Mouse (Mus musculus) midbrain, embryonic 10.5 days (tissue): ENCODE data around the gene Dzank1. TPM values are rescaled to one million over a fixed set of nuclear protein-coding genes. Genes with fewer than 3 reads are reported as not detected.

Experiments
- DNase-seq: peaks from one replicate; pipeline ENCODE4 v3.0.0-alpha.2; 2017; ENCODE audit warnings: low spot score
- H3K27ac ChIP-seq: fragments of 300-500 bp; sonication (generic); replicated peaks from 2 replicates; pipeline ENCODE4 v1.5.1; 2016; ENCODE audit warnings: mild to moderate bottlenecking
- H3K27me3 ChIP-seq: fragments of 300-500 bp; sonication (generic); 2 replicates; pipeline ENCODE4 v1.6.1; 2016; ENCODE audit warnings: low read depth, mild to moderate bottlenecking; ENCODE audit not compliant: poor library complexity, severe bottlenecking
- H3K36me3 ChIP-seq: fragments of 300-500 bp; sonication (generic); 2 replicates; pipeline ENCODE4 v1.6.1; 2016; ENCODE audit warnings: mild to moderate bottlenecking, moderate library complexity
- H3K4me1 ChIP-seq: fragments of 300-500 bp; sonication (generic); 2 replicates; pipeline ENCODE4 v1.6.1; 2016
- H3K4me3 ChIP-seq: fragments of 300-500 bp; sonication (generic); 2 replicates; pipeline ENCODE4 v1.5.1; 2016; ENCODE audit warnings: mild to moderate bottlenecking, moderate library complexity
- H3K9me3 ChIP-seq: fragments of 300-500 bp; sonication (generic); replicated peaks from 2 replicates; pipeline ENCODE4 v1.6.1; 2016; ENCODE audit warnings: mild to moderate bottlenecking
- WGBS: fragments of 180-500 bp; shearing (Covaris S2); methylation state at CpG from one replicate; pipeline ENCODE4 v1.1.7; 2016; 5-methylcytosine and 5-hydroxymethylcytosine counted together
- polyA plus RNA-seq: library from polyadenylated mRNA; unstranded; fragments of >200 nt; fragmentation: Nextera tagmentation; extraction: Ambion mirVana; gene quantifications from 2 replicates; pipeline ENCODE4 v1.2.1, GENCODE M21; 2016

Dzank1 gene
- polyA plus RNA-seq, 1 experiment from 2014 or later, result 1.8 TPM

GRCm38 (mm10) chr2:144464182-144464581 lies 63.0 kb downstream of the Dzank1 start:
- H3K9me3 ChIP-seq, result no peaks in the 10 kb centered on the region
- DNase-seq, result no peak
- no peak overlapping the region for H3K27ac ChIP-seq
- H3K4me3 ChIP-seq, result no peak overlapping the region
- no peaks in the 10 kb centered on the region for H3K36me3 ChIP-seq
- H3K4me1 ChIP-seq, result peaks cover 7% of the 10 kb centered on the region
- no peaks in the 10 kb centered on the region for H3K27me3 ChIP-seq
- WGBS, result 74% methylated on average over 7 of the region's 7 CpGs

DNA sequence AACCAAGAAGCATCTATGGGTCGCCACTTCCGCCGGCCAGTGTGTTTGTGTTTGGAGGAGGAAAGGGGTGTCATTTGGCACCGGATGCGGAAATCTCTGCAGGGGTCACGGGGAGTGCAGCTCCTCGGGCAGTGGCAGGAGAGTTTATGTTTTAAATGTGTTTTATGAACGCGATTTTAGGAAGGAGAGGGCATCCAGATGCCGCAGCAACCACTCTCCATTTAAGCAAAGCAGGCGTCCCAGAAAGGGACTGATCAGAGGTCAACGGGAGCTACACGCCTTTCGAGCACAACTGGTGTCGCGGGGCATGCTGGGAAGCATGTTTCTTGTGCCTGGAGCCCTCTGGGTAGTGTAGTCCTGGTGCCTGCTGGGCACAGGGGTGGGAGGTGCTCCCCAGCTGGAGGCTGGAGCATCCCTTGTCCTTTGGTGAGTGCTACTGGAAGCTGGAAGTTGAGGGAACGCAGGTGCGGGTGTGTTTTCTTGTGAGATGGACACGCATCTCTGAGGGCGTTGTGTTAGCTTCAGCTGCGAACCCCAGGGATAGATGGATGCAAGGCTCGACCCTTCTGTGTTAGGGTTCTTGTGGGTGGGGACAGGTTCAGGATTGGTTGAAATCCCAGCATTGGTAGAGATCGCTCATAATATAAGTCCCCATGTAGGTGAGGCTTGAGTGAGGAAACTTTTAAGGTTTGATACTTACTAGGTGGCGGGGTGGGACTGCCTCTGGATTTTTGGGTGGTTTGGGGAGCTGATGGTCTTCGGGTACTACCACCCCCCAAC lies 68.0 kb downstream of the Dzank1 start:
- Histone ChIP-seq H3K4me3 (peak overlapping the region; percentile 66), H3K27ac (peak overlapping the region; percentile 91)

DNA sequence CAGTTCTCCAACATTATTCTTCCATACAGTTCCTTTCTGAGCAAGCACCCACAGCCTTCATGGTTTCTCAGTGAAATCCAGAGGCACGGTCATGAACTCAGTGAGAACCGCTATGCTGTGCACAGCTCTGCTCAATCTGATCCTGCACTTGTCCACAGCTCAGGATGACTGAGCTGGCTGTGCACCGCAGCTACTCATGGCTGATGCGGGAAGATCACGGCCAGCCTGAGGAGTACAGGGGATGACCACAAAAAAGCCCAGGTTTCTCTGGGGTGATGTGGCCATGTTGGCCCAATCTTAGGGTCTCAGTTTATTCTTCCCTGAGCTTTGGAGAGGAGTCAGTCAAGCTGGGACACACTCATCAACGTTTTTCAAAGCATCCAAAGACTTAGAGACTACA lies 68.9 kb downstream of the Dzank1 start:
- 72% methylated on average over 6 of the region's 6 CpGs for WGBS

More for the DNA sequence above, 68.0 kb downstream of the Dzank1 start:
- WGBS, result 7% methylated on average over 25 of the region's 25 CpGs
- Histone ChIP-seq H3K27me3 (no peaks in the 10 kb centered on the region), H3K36me3 (no peaks in the 10 kb centered on the region), H3K9me3 (no peaks in the 10 kb centered on the region), H3K4me1 (peaks cover 14% of the 10 kb centered on the region)
- DNase-seq, result peak; percentile 86

GRCm38 (mm10) chr2:144452364-144453008 lies 74.7 kb downstream of the Dzank1 start:
- Histone ChIP-seq H3K4me3 (no peak overlapping the region), H3K27me3 (peaks cover 3% of the 10 kb centered on the region; the same call in 1 of the 2 replicates), H3K36me3 (no peaks in the 10 kb centered on the region), H3K9me3 (no peaks in the 10 kb centered on the region), H3K4me1 (no peaks in the 10 kb centered on the region), H3K27ac (no peak overlapping the region)
- peak; percentile 65 for DNase-seq
- 16% methylated on average over 8 of the region's 8 CpGs for WGBS

More for the DNA sequence above, 68.9 kb downstream of the Dzank1 start:
- DNase-seq, result no peak
- peaks cover 14% of the 10 kb centered on the region for H3K4me1 ChIP-seq
- H3K27ac ChIP-seq, result peak overlapping the region; percentile 91
- H3K9me3 ChIP-seq, result no peaks in the 10 kb centered on the region
- H3K4me3 ChIP-seq, result peak overlapping the region; percentile 66
- H3K36me3 ChIP-seq, result no peaks in the 10 kb centered on the region
- H3K27me3 ChIP-seq, result peaks cover 3% of the 10 kb centered on the region; the same call in 1 of the 2 replicates

GRCm38 (mm10) chr2:144450378-144450777 lies 76.8 kb downstream of the Dzank1 start:
- Histone ChIP-seq H3K27ac (no peak overlapping the region), H3K36me3 (no peaks in the 10 kb centered on the region), H3K4me3 (no peak overlapping the region), H3K27me3 (peaks cover 3% of the 10 kb centered on the region; the same call in 1 of the 2 replicates), H3K9me3 (no peaks in the 10 kb centered on the region), H3K4me1 (no peaks in the 10 kb centered on the region)
- WGBS, result 88% methylated on average over 2 of the region's 2 CpGs
- DNase-seq, result no peak

- DNase-seq, result no peak
- Histone ChIP-seq H3K4me1 (no peaks in the 10 kb centered on the region), H3K27me3 (no peaks in the 10 kb centered on the region), H3K9me3 (no peaks in the 10 kb centered on the region), H3K36me3 (no peaks in the 10 kb centered on the region), H3K4me3 (no peak overlapping the region), H3K27ac (no peak overlapping the region)
- WGBS, result 79% methylated on average over 7 of the region's 7 CpGs
Observed at GRCm38 (mm10) chr2:144446360-144446999, 80.7 kb downstream of the Dzank1 start.

DNA sequence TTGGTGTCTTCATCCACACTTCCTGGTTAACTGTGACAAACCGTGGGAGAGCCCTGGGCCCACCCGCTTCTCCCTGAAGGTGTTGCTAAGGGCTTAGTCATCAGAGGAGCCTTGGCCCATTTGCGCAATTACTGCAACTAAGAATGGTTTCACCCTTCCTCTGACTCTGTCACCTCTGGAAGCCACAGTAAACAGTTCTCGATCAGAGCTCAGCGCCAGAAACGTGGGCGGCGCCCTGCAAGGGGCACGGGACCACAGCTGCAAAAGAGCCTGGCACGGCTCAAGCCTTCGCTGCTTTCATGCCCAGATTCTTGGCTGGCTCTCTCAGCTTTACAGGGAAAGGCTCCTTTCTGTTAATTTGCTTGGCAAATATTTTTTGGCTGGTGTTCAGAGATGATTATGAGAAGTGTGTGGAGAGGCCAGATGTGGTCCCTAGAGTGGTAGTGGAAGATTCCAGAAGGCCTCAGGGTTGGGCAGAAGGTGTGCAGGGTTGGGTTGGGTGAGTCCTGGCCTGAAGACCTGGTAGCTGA lies 85.8 kb downstream of the Dzank1 start:
- DNase-seq, result no peak
- Histone ChIP-seq H3K36me3 (no peaks in the 10 kb centered on the region), H3K4me3 (no peak overlapping the region), H3K4me1 (no peaks in the 10 kb centered on the region), H3K27me3 (no peaks in the 10 kb centered on the region), H3K27ac (no peak overlapping the region), H3K9me3 (no peaks in the 10 kb centered on the region)
- WGBS, result 93% methylated on average over 11 of the region's 11 CpGs

GRCm38 (mm10) chr2:144439191-144439700 lies 88.0 kb downstream of the Dzank1 start:
- no peaks in the 10 kb centered on the region for H3K9me3 ChIP-seq
- no peak overlapping the region for H3K27ac ChIP-seq
- no peak for DNase-seq
- no peaks in the 10 kb centered on the region for H3K36me3 ChIP-seq
- no peaks in the 10 kb centered on the region for H3K4me1 ChIP-seq
- H3K4me3 ChIP-seq, result no peak overlapping the region
- 74% methylated on average over 3 of the region's 3 CpGs for WGBS
- no peaks in the 10 kb centered on the region for H3K27me3 ChIP-seq

DNA sequence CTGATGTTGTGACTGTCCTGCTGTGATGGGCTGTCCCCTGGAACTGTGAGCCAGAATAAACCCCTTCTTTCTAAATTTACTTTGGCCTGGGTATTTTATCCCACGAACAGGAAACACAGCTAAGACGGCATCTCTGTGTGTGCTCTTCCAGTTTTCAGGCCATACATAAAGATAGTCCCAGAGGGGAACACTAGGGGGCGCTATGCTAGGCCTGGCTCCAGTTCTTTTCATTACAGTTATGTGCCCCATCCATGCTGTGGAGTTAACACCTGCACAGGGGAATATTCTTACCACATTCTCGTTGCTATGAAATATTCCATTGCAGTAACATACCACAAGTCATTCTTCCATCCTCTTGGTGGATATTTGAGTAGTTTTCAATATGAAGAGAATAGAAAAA lies 88.8 kb downstream of the Dzank1 start:
- no peak overlapping the region for H3K27ac ChIP-seq
- H3K36me3 ChIP-seq, result no peaks in the 10 kb centered on the region
- no peak for DNase-seq
- no peaks in the 10 kb centered on the region for H3K27me3 ChIP-seq
- 63% methylated on average over 4 of the region's 4 CpGs for WGBS
- H3K4me3 ChIP-seq, result no peak overlapping the region
- H3K9me3 ChIP-seq, result no peaks in the 10 kb centered on the region
- no peaks in the 10 kb centered on the region for H3K4me1 ChIP-seq

- no peak for DNase-seq
- H3K36me3 ChIP-seq, result no peaks in the 10 kb centered on the region
- H3K9me3 ChIP-seq, result no peaks in the 10 kb centered on the region
- no peak overlapping the region for H3K4me3 ChIP-seq
- no peaks in the 10 kb centered on the region for H3K4me1 ChIP-seq
- 86% methylated on average over 10 of the region's 10 CpGs for WGBS
- H3K27ac ChIP-seq, result no peak overlapping the region
- H3K27me3 ChIP-seq, result no peaks in the 10 kb centered on the region
Observed at GRCm38 (mm10) chr2:144435679-144436078, 91.5 kb downstream of the Dzank1 start.

- H3K27ac ChIP-seq, result no peak overlapping the region
- no peaks in the 10 kb centered on the region for H3K36me3 ChIP-seq
- no peak for DNase-seq
- no peak overlapping the region for H3K4me3 ChIP-seq
- no peaks in the 10 kb centered on the region for H3K9me3 ChIP-seq
- no peaks in the 10 kb centered on the region for H3K4me1 ChIP-seq
- WGBS, result 87% methylated on average over 5 of the region's 5 CpGs
- H3K27me3 ChIP-seq, result no peaks in the 10 kb centered on the region
Observed at GRCm38 (mm10) chr2:144431286-144431825, 95.9 kb downstream of the Dzank1 start.

DNA sequence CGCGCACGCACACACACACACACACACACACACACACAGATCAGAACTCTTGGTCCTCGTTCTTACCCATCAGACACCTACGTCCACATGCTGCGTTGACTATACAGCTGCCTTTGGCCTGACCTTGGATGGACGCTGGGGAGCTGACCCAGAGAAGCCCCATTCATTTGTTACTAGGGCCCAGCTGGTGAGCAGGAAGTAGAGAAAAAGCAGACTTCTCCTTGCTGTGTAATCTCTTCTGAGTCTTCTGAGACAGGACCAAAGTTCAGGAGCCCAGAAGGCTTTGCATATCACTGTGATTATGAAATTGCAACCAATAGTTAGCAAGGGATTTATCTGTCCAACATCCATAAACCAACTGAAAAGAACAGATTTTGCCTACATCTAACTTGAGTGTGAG lies 98.0 kb downstream of the Dzank1 start:
- no peak for DNase-seq
- Histone ChIP-seq H3K36me3 (no peaks in the 10 kb centered on the region), H3K4me3 (no peak overlapping the region), H3K27me3 (no peaks in the 10 kb centered on the region), H3K4me1 (no peaks in the 10 kb centered on the region), H3K9me3 (no peaks in the 10 kb centered on the region), H3K27ac (no peak overlapping the region)
- WGBS, result 91% methylated on average over 7 of the region's 7 CpGs
